In genomic region chr12:103325156-103325857, GRCm38 (mm10) we compare ENCODE assay signal across 9 mouse cellular contexts. TPM values are rescaled to one million over a fixed set of nuclear protein-coding genes. Genes with fewer than 3 reads are reported as not detected.
DNase-seq lines count a peak whose midpoint lies in the region; ATAC-seq and TF ChIP-seq lines count a peak whose summit lies in the region.
"Had no signal": no experiment of that assay in that cellular context is flagged by ENCODE, and none has a peak within 500 bp of the region (broad histone marks: within the 10 kb centered on the region; RNA-seq: fewer than 3 reads in every experiment).

No protein-coding gene starts in this region.

- no peaks in the 10 kb centered on the region for H3K4me1 ChIP-seq in ES-Bruce4 (ENCODE audit: control insufficient read depth, insufficient read depth, low read length)
- H3K4me1 ChIP-seq in forebrain, postnatal 0 days (ENCODE audit: insufficient read depth): no peaks in the 10 kb centered on the region
- peaks cover 12% of the 10 kb centered on the region for H3K4me1 ChIP-seq in lung, adult 2 months (ENCODE audit: control insufficient read depth, insufficient read depth, low read length)
- H3K4me1 ChIP-seq in olfactory bulb, adult 2 months (ENCODE audit: control insufficient read depth, insufficient read depth, low read length): peaks cover 7% of the 10 kb centered on the region

- 0 out of 2 replicates have a peak, but pooled peaks have one; percentile 59 for TF ChIP-seq EP300 in ES-Bruce4 (IDR thresholded peaks at IDR 0.05; ENCODE audit: insufficient read depth, low read depth, low read length)

- ATAC-seq in forebrain, postnatal 0 days: peak; percentile 97

- H3K27ac ChIP-seq in ES-Bruce4 (ENCODE audit: insufficient read depth, low read length): no peak overlapping the region
- H3K27ac ChIP-seq in forebrain, postnatal 0 days (ENCODE audit: low read depth, low read length): no peak overlapping the region
- H3K27ac ChIP-seq in layer of hippocampus, adult 2 months: no peak overlapping the region
- H3K27ac ChIP-seq in olfactory bulb, adult 2 months (ENCODE audit: insufficient read depth, low read depth, low read length): no peak overlapping the region
- H3K27ac ChIP-seq: macrophage had no signal

- no peaks in the 10 kb centered on the region for H3K9me3 ChIP-seq in ES-Bruce4 (replicated peaks; ENCODE audit: control insufficient read depth, insufficient read depth, low read length, poor library complexity, severe bottlenecking)
- no peaks in the 10 kb centered on the region for H3K9me3 ChIP-seq in forebrain, postnatal 0 days (ENCODE audit: low read length)

- H3K9ac ChIP-seq in ES-Bruce4 (ENCODE audit: low read depth, poor library complexity, severe bottlenecking): no peak overlapping the region
- H3K9ac ChIP-seq in forebrain, postnatal 0 days: peak overlapping the region; percentile 31

- TF ChIP-seq POLR2A in ES-Bruce4 (IDR thresholded peaks at IDR 0.05; ENCODE audit: insufficient read depth, low read length): no peak
- no peak for TF ChIP-seq POLR2A in lung, adult 2 months (IDR thresholded peaks at IDR 0.05; ENCODE audit: borderline replicate concordance, extremely low read depth, low read depth, low read length)
- TF ChIP-seq POLR2A in olfactory bulb, adult 2 months (IDR thresholded peaks at IDR 0.05; ENCODE audit: insufficient read depth, low read depth, low read length): 0 out of 2 replicates have a peak, but pooled peaks have one; percentile 20

- peak overlapping the region; percentile 38 for H3K4me3 ChIP-seq in ES-Bruce4 (ENCODE audit: low read depth, low read length)
- peak overlapping the region; percentile 35 for H3K4me3 ChIP-seq in forebrain, postnatal 0 days (ENCODE audit: low read depth, low read length)
- peak overlapping the region; percentile 43 for H3K4me3 ChIP-seq in layer of hippocampus, adult 2 months
- H3K4me3 ChIP-seq in lung, adult 2 months (replicated peaks; ENCODE audit: extremely low read depth, low read depth, low read length): no peak overlapping the region
- H3K4me3 ChIP-seq in olfactory bulb, adult 2 months (ENCODE audit: insufficient read depth, low read depth, low read length): peak overlapping the region; percentile 37

- H3K36me3 ChIP-seq in ES-Bruce4 (ENCODE audit: control insufficient read depth, insufficient read depth, low read length, poor library complexity, severe bottlenecking): no peaks in the 10 kb centered on the region
- H3K36me3 ChIP-seq in forebrain, postnatal 0 days (ENCODE audit: insufficient read depth): no peaks in the 10 kb centered on the region

- H3K27me3 ChIP-seq in ES-Bruce4 (ENCODE audit: control insufficient read depth, insufficient read depth, low read length, poor library complexity, severe bottlenecking): no peaks in the 10 kb centered on the region
- H3K27me3 ChIP-seq in forebrain, postnatal 0 days (ENCODE audit: insufficient read depth, low read length): 0 out of 2 replicates have a peak, but pooled peaks cover 4% of the 10 kb centered on the region

- WGBS in forebrain, postnatal 0 days: 8% methylated on average over 60 of the region's 60 CpGs
- WGBS in lung, adult 2 months: 11% methylated on average over 60 of the region's 60 CpGs
- WGBS in olfactory bulb, adult 2 months: 9% methylated on average over 60 of the region's 60 CpGs

- peak; percentile 78 to 80 for DNase-seq in cerebellum, adult 18-20 months
- peak; percentile 93 for DNase-seq in forebrain, postnatal 0 days
- DNase-seq in heart, postnatal 4 days: peak; percentile 93
- peak; percentile 77 to 86 for DNase-seq in layer of hippocampus, adult 2 months (ENCODE audit: low spot score in 2 of 2)
- DNase-seq in lung, adult 2 months: peak; percentile 79
- peak; percentile 80 to 85 for DNase-seq in thymus, adult 18-20 months

- peak; percentile 95 for TF ChIP-seq CTCF in ES-Bruce4 (IDR thresholded peaks at IDR 0.05; ENCODE audit: low read depth, low read length)
- TF ChIP-seq CTCF in forebrain, postnatal 0 days (IDR thresholded peaks at IDR 0.05; ENCODE audit: low read depth): peak; percentile 92
- TF ChIP-seq CTCF in layer of hippocampus, adult 2 months (conservative IDR thresholded peaks at IDR 0.05): peak; percentile 93
- TF ChIP-seq CTCF in lung, adult 2 months (IDR thresholded peaks at IDR 0.05; ENCODE audit: insufficient read depth, low read length): peak; percentile 75
- peak; percentile 79 for TF ChIP-seq CTCF in olfactory bulb, adult 2 months (IDR thresholded peaks at IDR 0.05; ENCODE audit: insufficient read depth, low read depth, low read length)

- H3K4me2 ChIP-seq in forebrain, postnatal 0 days (ENCODE audit: low read depth): peak overlapping the region; percentile 56

RNA-seq across cellular contexts. Expression of gene Fam181a, which starts 14.5 kb away (rescaled TPM):
- polyA plus RNA-seq in ES-Bruce4 (2011; ENCODE audit: insufficient read depth, insufficient read length, low read depth, missing spikeins): not detected in 2 replicates
- total RNA-seq in forebrain, postnatal 0 days (2014; rRNA removed): 10.0 and 10.7 TPM in 2 replicates
- polyA plus RNA-seq in forebrain, postnatal 0 days (2015; fragmentation: Nextera tagmentation; extraction: Ambion mirVana): 6.9 and 9.1 TPM in 2 replicates
- total RNA-seq in heart, postnatal 4 days (2021): not detected
- total RNA-seq in layer of hippocampus, adult 2 months (2021): 1 to 10 TPM; 1.5 to 2.3 TPM
- 0.47 and 1.00 TPM in 2 replicates for polyA plus RNA-seq in lung, adult 2 months (2012; rRNA removed)
- polyA plus RNA-seq in olfactory bulb, adult 2 months (2012; ENCODE audit: insufficient read depth, insufficient read length, low replicate concordance, missing spikeins): not detected in 2 replicates
- polyA plus RNA-seq: macrophage had no signal

RNA-seq across cellular contexts. Expression of gene Asb2, which starts 30.5 kb away (rescaled TPM):
- not detected in 2 replicates for polyA plus RNA-seq in ES-Bruce4 (2011; ENCODE audit: insufficient read depth, insufficient read length, low read depth, missing spikeins)
- total RNA-seq in forebrain, postnatal 0 days (2014; rRNA removed): 1.6 and 2.1 TPM in 2 replicates
- polyA plus RNA-seq in forebrain, postnatal 0 days (2015; fragmentation: Nextera tagmentation; extraction: Ambion mirVana): 1.5 and 1.6 TPM in 2 replicates
- 100 to 1,000 TPM; 330 to 353 TPM for total RNA-seq in heart, postnatal 4 days (2021)
- total RNA-seq in layer of hippocampus, adult 2 months (2021): 1 to 10 TPM; 2.0 to 2.3 TPM
- polyA plus RNA-seq in lung, adult 2 months (2012; rRNA removed): 24.4 and 35.1 TPM in 2 replicates
- not detected in 2 replicates for polyA plus RNA-seq in olfactory bulb, adult 2 months (2012; ENCODE audit: insufficient read depth, insufficient read length, low replicate concordance, missing spikeins)
